In genomic region chr1:111660099-111660670, GRCm38 (mm10) we compare ENCODE assay signal across 8 mouse cellular contexts.
DNase-seq lines count a peak whose midpoint lies in the region; ATAC-seq and TF ChIP-seq lines count a peak whose summit lies in the region.

No protein-coding gene starts in this region.

- H3K4me2 ChIP-seq in forebrain, postnatal 0 days (ENCODE audit: low read depth), result no peak overlapping the region

- H3K4me3 ChIP-seq in forebrain, postnatal 0 days (ENCODE audit: low read depth, low read length), result no peak overlapping the region

- no peak overlapping the region for H3K9ac ChIP-seq in forebrain, postnatal 0 days

- H3K27ac ChIP-seq in forebrain, postnatal 0 days (ENCODE audit: low read depth, low read length), result no peak overlapping the region

- H3K36me3 ChIP-seq in forebrain, postnatal 0 days (ENCODE audit: insufficient read depth), result no peaks in the 10 kb centered on the region

- WGBS in forebrain, postnatal 0 days, result 6% methylated on average over 2 of the region's 2 CpGs

- DNase-seq in CD4-positive, CD25-positive, alpha-beta regulatory T cell, adult 2 months (ENCODE audit: low read depth, low spot score), result peak; percentile 12
- peak; percentile 9 to 74 for DNase-seq in layer of hippocampus, adult 18-20 months (ENCODE audit: low spot score in 2 of 2)
- DNase-seq in layer of hippocampus, postnatal 36 days, result no peak
- DNase-seq in R1 (ENCODE audit: low read depth, low spot score), result peak; percentile 30
- peak; percentile 81 for DNase-seq in forebrain, postnatal 0 days
- peak; percentile 57 for DNase-seq in retina, postnatal 1 day
- DNase-seq in B cell, adult 2 months, result no peak

- H3K27me3 ChIP-seq in forebrain, postnatal 0 days (ENCODE audit: insufficient read depth, low read length), result no peaks in the 10 kb centered on the region

- ATAC-seq in CD4-positive, CD25-positive, alpha-beta regulatory T cell, adult 4 months, result no peak
- peak; percentile 65 for ATAC-seq in forebrain, postnatal 0 days

- no peaks in the 10 kb centered on the region for H3K9me3 ChIP-seq in forebrain, postnatal 0 days (ENCODE audit: low read length)

- peak; percentile 89 for TF ChIP-seq CTCF in forebrain, postnatal 0 days (IDR thresholded peaks at IDR 0.05; ENCODE audit: low read depth)

- no peaks in the 10 kb centered on the region for H3K4me1 ChIP-seq in forebrain, postnatal 0 days (ENCODE audit: insufficient read depth)

Comparison
In these comparisons a context has a peak if more than half of its experiments do, and no peak if none do; other contexts are left out.
1. DNase-seq: peak in CD4-positive, CD25-positive, alpha-beta regulatory T cell, adult 2 months (single experiment), layer of hippocampus, adult 18-20 months (2 of 2), R1 (single experiment), forebrain, postnatal 0 days (single experiment) and retina, postnatal 1 day (single experiment); none in layer of hippocampus, postnatal 36 days (0 of 2) and B cell, adult 2 months (0 of 2).